Mouse (Mus musculus) embryonic fibroblast, embryonic 13.5 days (primary cell): Measurements from ENCODE around the gene Prps2.

Experiments used
- CTCF ChIP-seq: IDR thresholded peaks from 2 replicates; pipeline ENCODE4 v1.5.1; 2011; ENCODE audit warnings: mild to moderate bottlenecking, control low read depth, low read length, moderate library complexity, borderline replicate concordance; ENCODE audit not compliant: insufficient read depth
- POLR2A ChIP-seq: IDR thresholded peaks from 2 replicates; pipeline ENCODE4 v1.6.1; 2011; ENCODE audit warnings: low read depth, mild to moderate bottlenecking, control low read depth, low read length, moderate library complexity

GRCm38 (mm10) chrX:167417654-167418053 lies 35.1 kb upstream of the Prps2 start:
- TF ChIP-seq CTCF (no peak), POLR2A (no peak)
